Mouse (Mus musculus) neural tube, embryonic 15.5 days (tissue): ENCODE measurements around the gene Dab1. TPM values are rescaled to one million over a fixed set of nuclear protein-coding genes. Genes with fewer than 3 reads are reported as not detected.

ENCODE experiments used
- ATAC-seq: fragments of 200-750 bp; cut with Nextera tagmentation; 2 replicates; pipeline ENCODE4 v1.8.0; 2017; ENCODE audit warnings: mild to moderate bottlenecking, moderate TSS enrichment, moderate library complexity; ENCODE audit not compliant: low FRiP score
- H3K27ac ChIP-seq: fragments of 300-500 bp; sonication (generic); replicated peaks from 2 replicates; pipeline ENCODE4 v1.5.1; 2015; ENCODE audit warnings: mild to moderate bottlenecking, inconsistent platforms
- H3K27me3 ChIP-seq: fragments of 300-500 bp; sonication (generic); replicated peaks from 2 replicates; pipeline ENCODE4 v1.6.1; 2015; ENCODE audit warnings: inconsistent platforms
- H3K36me3 ChIP-seq: fragments of 300-500 bp; sonication (generic); 2 replicates; pipeline ENCODE4 v1.6.1; 2015; ENCODE audit warnings: inconsistent platforms
- H3K4me1 ChIP-seq: fragments of 300-500 bp; sonication (generic); 2 replicates; pipeline ENCODE4 v1.6.1; 2015; ENCODE audit warnings: inconsistent platforms
- H3K4me2 ChIP-seq: fragments of 300-500 bp; sonication (generic); 2 replicates; pipeline ENCODE4 v1.6.1; 2015; ENCODE audit warnings: inconsistent platforms, mild to moderate bottlenecking, moderate library complexity
- H3K4me3 ChIP-seq: fragments of 300-500 bp; sonication (generic); replicated peaks from 2 replicates; pipeline ENCODE4 v1.5.1; 2015; ENCODE audit warnings: mild to moderate bottlenecking, inconsistent platforms
- H3K9ac ChIP-seq: fragments of 300-500 bp; sonication (generic); replicated peaks from 2 replicates; pipeline ENCODE4 v1.6.1; 2015; ENCODE audit warnings: mild to moderate bottlenecking, inconsistent platforms
- H3K9me3 ChIP-seq: fragments of 300-500 bp; sonication (generic); replicated peaks from 2 replicates; pipeline ENCODE4 v1.6.1; 2016; ENCODE audit warnings: inconsistent platforms
- WGBS: fragments of 180-500 bp; shearing (Covaris S2); methylation state at CpG from one replicate; pipeline ENCODE4 v1.1.7; 2015; ENCODE audit warnings: mixed read lengths; 5-methylcytosine and 5-hydroxymethylcytosine counted together
- polyA plus RNA-seq: library from polyadenylated mRNA; unstranded; fragments of >200 nt; fragmentation: Nextera tagmentation; extraction: Ambion mirVana; gene quantifications from 2 replicates; pipeline ENCODE4 v1.2.1, GENCODE M21; 2015

The Dab1 gene
- polyA plus RNA-seq, 1 experiment from 2014 or later, result 57.9 TPM

GRCm38 (mm10) chr4:104746500-104746899 is 1127.3 kb downstream of the Dab1 start:
- Histone ChIP-seq H3K36me3 (no peaks in the 10 kb centered on the region), H3K27me3 (no peaks in the 10 kb centered on the region), H3K4me3 (no peak overlapping the region), H3K9ac (no peak overlapping the region), H3K9me3 (no peaks in the 10 kb centered on the region), H3K27ac (no peak overlapping the region), H3K4me2 (no peak overlapping the region), H3K4me1 (no peaks in the 10 kb centered on the region)
- WGBS, result 70% methylated on average over 6 of the region's 6 CpGs
- no peak for ATAC-seq

GRCm38 (mm10) chr4:104754090-104754489 is 1134.9 kb downstream of the Dab1 start:
- H3K36me3 ChIP-seq, result no peaks in the 10 kb centered on the region
- H3K9ac ChIP-seq, result no peak overlapping the region
- no peaks in the 10 kb centered on the region for H3K9me3 ChIP-seq
- H3K27me3 ChIP-seq, result no peaks in the 10 kb centered on the region
- no peak overlapping the region for H3K4me3 ChIP-seq
- H3K4me1 ChIP-seq, result no peaks in the 10 kb centered on the region
- H3K4me2 ChIP-seq, result no peak overlapping the region
- 78% methylated on average over 3 of the region's 3 CpGs for WGBS
- H3K27ac ChIP-seq, result no peak overlapping the region
- no peak for ATAC-seq

- H3K4me1 ChIP-seq, result peaks cover 11% of the 10 kb centered on the region
- H3K36me3 ChIP-seq, result no peaks in the 10 kb centered on the region
- no peak overlapping the region for H3K4me2 ChIP-seq
- H3K9ac ChIP-seq, result no peak overlapping the region
- peak overlapping the region; percentile 58; the same call in 1 of the 2 replicates for H3K27ac ChIP-seq
- H3K27me3 ChIP-seq, result no peaks in the 10 kb centered on the region
- no peak overlapping the region for H3K4me3 ChIP-seq
- WGBS, result 42% methylated on average over 13 of the region's 13 CpGs
- peak; percentile 81 for ATAC-seq
- no peaks in the 10 kb centered on the region for H3K9me3 ChIP-seq
These were observed 1141.9 kb downstream of the Dab1 start for GRCm38 (mm10) chr4:104760878-104761624.

GRCm38 (mm10) chr4:104766065-104766464 is 1146.9 kb downstream of the Dab1 start, which contains the start of gene C8b:
Gene C8b, plus strand, starts transcription at chr4:104766317.
- Histone ChIP-seq H3K27ac (no peak within 1 kb of the TSS), H3K4me1 (peaks cover 6% of the 10 kb centered on the region), H3K36me3 (no peaks in the 10 kb centered on the region), H3K9me3 (no peaks in the 10 kb centered on the region), H3K4me3 (no peak within 1 kb of the TSS), H3K4me2 (no peak within 1 kb of the TSS), H3K9ac (no peak within 1 kb of the TSS), H3K27me3 (no peaks in the 10 kb centered on the region)
- ATAC-seq, result no peak
- WGBS, result 96% methylated on average over 8 of the region's 8 CpGs

GRCm38 (mm10) chr4:104768190-104768589 is 1149.0 kb downstream of the Dab1 start:
- ATAC-seq, result no peak
- Histone ChIP-seq H3K9me3 (no peaks in the 10 kb centered on the region), H3K9ac (no peak overlapping the region), H3K36me3 (no peaks in the 10 kb centered on the region), H3K27me3 (no peaks in the 10 kb centered on the region), H3K4me2 (no peak overlapping the region), H3K27ac (no peak overlapping the region), H3K4me3 (no peak overlapping the region), H3K4me1 (no peaks in the 10 kb centered on the region)
- 88% methylated on average over 4 of the region's 4 CpGs for whole genome bisulfite sequencing

GRCm38 (mm10) chr4:104769602-104770001 is 1150.4 kb downstream of the Dab1 start:
- no peaks in the 10 kb centered on the region for H3K4me1 ChIP-seq
- H3K9me3 ChIP-seq, result no peaks in the 10 kb centered on the region
- no peak overlapping the region for H3K4me2 ChIP-seq
- no peak overlapping the region for H3K4me3 ChIP-seq
- WGBS, result 71% methylated on average over 8 of the region's 8 CpGs
- H3K9ac ChIP-seq, result no peak overlapping the region
- ATAC-seq, result no peak
- no peak overlapping the region for H3K27ac ChIP-seq
- no peaks in the 10 kb centered on the region for H3K36me3 ChIP-seq
- H3K27me3 ChIP-seq, result no peaks in the 10 kb centered on the region

GRCm38 (mm10) chr4:104770331-104770730 is 1151.2 kb downstream of the Dab1 start:
- H3K36me3 ChIP-seq, result no peaks in the 10 kb centered on the region
- H3K4me2 ChIP-seq, result no peak overlapping the region
- no peak for ATAC-seq
- H3K27me3 ChIP-seq, result no peaks in the 10 kb centered on the region
- 47% methylated on average over 4 of the region's 4 CpGs for WGBS
- H3K27ac ChIP-seq, result no peak overlapping the region
- no peak overlapping the region for H3K9ac ChIP-seq
- H3K4me1 ChIP-seq, result no peaks in the 10 kb centered on the region
- H3K4me3 ChIP-seq, result no peak overlapping the region
- H3K9me3 ChIP-seq, result no peaks in the 10 kb centered on the region

GRCm38 (mm10) chr4:104775601-104776000 is 1156.4 kb downstream of the Dab1 start:
- Histone ChIP-seq H3K4me3 (no peak overlapping the region), H3K27ac (no peak overlapping the region), H3K4me2 (no peak overlapping the region), H3K4me1 (no peaks in the 10 kb centered on the region), H3K9ac (no peak overlapping the region), H3K9me3 (no peaks in the 10 kb centered on the region), H3K27me3 (no peaks in the 10 kb centered on the region), H3K36me3 (no peaks in the 10 kb centered on the region)
- ATAC-seq, result no peak
- 52% methylated on average over 3 of the region's 3 CpGs for WGBS

- ATAC-seq, result no peak
- no peaks in the 10 kb centered on the region for H3K36me3 ChIP-seq
- H3K4me2 ChIP-seq, result no peak overlapping the region
- H3K27ac ChIP-seq, result no peak overlapping the region
- no peaks in the 10 kb centered on the region for H3K4me1 ChIP-seq
- H3K27me3 ChIP-seq, result no peaks in the 10 kb centered on the region
- no peaks in the 10 kb centered on the region for H3K9me3 ChIP-seq
- no peak overlapping the region for H3K9ac ChIP-seq
- WGBS, result 89% methylated on average over 5 of the region's 5 CpGs
- no peak overlapping the region for H3K4me3 ChIP-seq
These were observed 1160.3 kb downstream of the Dab1 start for GRCm38 (mm10) chr4:104779460-104779859.

- H3K4me1 ChIP-seq, result no peaks in the 10 kb centered on the region
- H3K36me3 ChIP-seq, result no peaks in the 10 kb centered on the region
- H3K4me3 ChIP-seq, result no peak overlapping the region
- H3K9ac ChIP-seq, result no peak overlapping the region
- H3K27ac ChIP-seq, result no peak overlapping the region
- no peaks in the 10 kb centered on the region for H3K9me3 ChIP-seq
- H3K27me3 ChIP-seq, result no peaks in the 10 kb centered on the region
- H3K4me2 ChIP-seq, result no peak overlapping the region
- ATAC-seq, result no peak
- 72% methylated on average over 3 of the region's 3 CpGs for WGBS
These were observed 1162.3 kb downstream of the Dab1 start for GRCm38 (mm10) chr4:104781441-104781840.

- no peaks in the 10 kb centered on the region for H3K36me3 ChIP-seq
- no peaks in the 10 kb centered on the region for H3K27me3 ChIP-seq
- no peak overlapping the region for H3K4me3 ChIP-seq
- H3K4me1 ChIP-seq, result no peaks in the 10 kb centered on the region
- no peak overlapping the region for H3K27ac ChIP-seq
- H3K9ac ChIP-seq, result no peak overlapping the region
- H3K4me2 ChIP-seq, result no peak overlapping the region
- WGBS, result 81% methylated on average over 4 of the region's 4 CpGs
- H3K9me3 ChIP-seq, result no peaks in the 10 kb centered on the region
- ATAC-seq, result no peak
These were observed 1163.2 kb downstream of the Dab1 start for GRCm38 (mm10) chr4:104782346-104782745.

GRCm38 (mm10) chr4:104792111-104792510 is 1173.0 kb downstream of the Dab1 start:
- no peak overlapping the region for H3K27ac ChIP-seq
- 94% methylated on average over 4 of the region's 4 CpGs for WGBS

More at GRCm38 (mm10) chr4:104792111-104792510, 1173.0 kb downstream of the Dab1 start:
- no peaks in the 10 kb centered on the region for H3K4me1 ChIP-seq
- ATAC-seq, result no peak
- H3K4me2 ChIP-seq, result no peak overlapping the region
- H3K27me3 ChIP-seq, result no peaks in the 10 kb centered on the region
- H3K9ac ChIP-seq, result no peak overlapping the region
- no peaks in the 10 kb centered on the region for H3K36me3 ChIP-seq
- no peak overlapping the region for H3K4me3 ChIP-seq
- H3K9me3 ChIP-seq, result no peaks in the 10 kb centered on the region
